10 mouse cellular contexts compared by ENCODE assay signal in the genomic region with DNA sequence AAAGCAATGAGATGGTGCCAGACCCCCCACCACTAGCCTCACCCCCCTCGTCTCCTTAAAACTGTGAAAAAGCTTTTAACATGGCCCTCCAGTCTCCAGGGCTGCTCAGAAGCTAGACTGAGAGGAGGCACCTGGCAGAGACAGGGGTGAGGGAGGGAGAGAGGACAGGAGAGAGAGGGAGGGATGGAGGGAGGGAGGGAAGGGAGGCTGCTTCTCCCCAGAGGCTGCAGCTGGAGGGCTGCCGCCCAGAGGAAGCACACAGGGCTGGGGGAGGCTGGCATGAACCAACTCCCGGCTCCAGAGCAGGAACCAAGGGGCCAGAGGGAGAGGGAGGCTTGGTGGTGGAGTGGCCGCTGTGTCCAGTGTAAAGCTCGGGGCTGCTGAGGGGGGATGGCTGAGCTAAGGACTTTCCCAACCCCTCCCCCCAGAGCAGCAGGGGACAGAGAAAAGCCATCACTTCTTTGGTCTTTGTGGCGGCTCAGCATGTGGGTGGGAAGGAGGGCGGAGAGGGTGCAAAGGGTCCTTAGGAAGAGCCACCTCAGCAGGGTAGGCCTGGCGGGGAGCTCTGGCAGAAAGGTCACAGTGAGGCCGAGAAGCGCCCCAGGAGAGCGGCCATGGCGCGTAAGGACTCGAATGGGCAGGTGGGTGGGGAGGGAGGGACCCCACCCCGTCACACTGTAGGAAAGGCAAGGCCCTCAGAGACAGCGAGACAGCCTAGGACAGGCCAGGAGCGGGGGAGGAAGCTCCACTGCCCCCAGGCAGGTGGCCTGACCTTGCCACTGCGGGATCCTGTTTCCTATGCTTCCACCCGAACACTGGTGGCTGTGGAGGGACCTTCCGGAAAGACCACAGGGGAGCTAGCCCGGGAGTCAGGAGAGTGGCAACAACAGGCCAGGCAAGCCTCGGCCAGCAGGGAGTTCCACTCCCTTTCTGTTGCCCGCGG. TPM values are rescaled to one million over a fixed set of nuclear protein-coding genes. Genes with fewer than 3 reads are reported as not detected.
DNase-seq lines count a peak whose midpoint lies in the region; ATAC-seq and TF ChIP-seq lines count a peak whose summit lies in the region.
"Had no signal": no experiment of that assay in that cellular context is flagged by ENCODE, and none has a peak within 500 bp of the region (broad histone marks: within the 10 kb centered on the region; RNA-seq: fewer than 3 reads in every experiment).

No protein-coding gene starts in this region.

- WGBS in kidney, embryonic 15.5 days: 19% methylated on average over 24 of the region's 24 CpGs
- WGBS in embryonic facial prominence, embryonic 13.5 days: 27% methylated on average over 24 of the region's 24 CpGs
- WGBS in liver, embryonic 12.5 days (ENCODE audit: insufficient replicate concordance): 60% methylated on average over 24 of the region's 24 CpGs

- H3K27me3 ChIP-seq in kidney, embryonic 15.5 days: 0 out of 2 replicates have a peak, but pooled peaks cover 3% of the 10 kb centered on the region
- H3K27me3 ChIP-seq in embryonic facial prominence, embryonic 13.5 days: no peaks in the 10 kb centered on the region
- peaks cover 4% of the 10 kb centered on the region; the same call in 1 of the 2 replicates for H3K27me3 ChIP-seq in liver, embryonic 12.5 days (replicated peaks)
- H3K27me3 ChIP-seq: embryonic facial prominence, embryonic 15.5 days had no signal

- ATAC-seq in kidney, embryonic 15.5 days (replicated peaks; ENCODE audit: low FRiP score): peak; percentile 85
- ATAC-seq in embryonic facial prominence, embryonic 13.5 days (ENCODE audit: insufficient number of reproducible peaks, insufficient read depth, low FRiP score, low TSS enrichment, low read depth): no peak
- ATAC-seq in liver, embryonic 12.5 days: no peak
- ATAC-seq in cerebellum, adult (ENCODE audit: insufficient number of reproducible peaks, low FRiP score, low TSS enrichment): no peak

- peak overlapping the region; percentile 9; the same call in 1 of the 2 replicates for H3K4me3 ChIP-seq in kidney, embryonic 15.5 days (replicated peaks)
- H3K4me3 ChIP-seq in embryonic facial prominence, embryonic 13.5 days: no peak overlapping the region
- no peak overlapping the region for H3K4me3 ChIP-seq in liver, embryonic 12.5 days
- H3K4me3 ChIP-seq in layer of hippocampus, adult 2 months: no peak overlapping the region
- H3K4me3 ChIP-seq: embryonic facial prominence, embryonic 15.5 days had no signal

- H3K9me3 ChIP-seq in kidney, embryonic 15.5 days (replicated peaks): no peaks in the 10 kb centered on the region
- no peaks in the 10 kb centered on the region for H3K9me3 ChIP-seq in embryonic facial prominence, embryonic 13.5 days
- no peaks in the 10 kb centered on the region for H3K9me3 ChIP-seq in liver, embryonic 12.5 days (replicated peaks)
- H3K9me3 ChIP-seq: embryonic facial prominence, embryonic 15.5 days had no signal

- TF ChIP-seq CTCF in layer of hippocampus, adult 2 months (conservative IDR thresholded peaks at IDR 0.05): no peak

- peak overlapping the region; percentile 39 for H3K4me2 ChIP-seq in kidney, embryonic 15.5 days
- H3K4me2 ChIP-seq in embryonic facial prominence, embryonic 13.5 days: no peak overlapping the region
- no peak overlapping the region for H3K4me2 ChIP-seq in liver, embryonic 12.5 days
- H3K4me2 ChIP-seq: embryonic facial prominence, embryonic 15.5 days had no signal

- peaks cover 21% of the 10 kb centered on the region for H3K36me3 ChIP-seq in kidney, embryonic 15.5 days
- H3K36me3 ChIP-seq in embryonic facial prominence, embryonic 13.5 days: peaks cover 41% of the 10 kb centered on the region
- H3K36me3 ChIP-seq in liver, embryonic 12.5 days: peaks cover 42% of the 10 kb centered on the region

- H3K9ac ChIP-seq in kidney, embryonic 15.5 days: peak overlapping the region; percentile 29; the same call in 1 of the 2 replicates
- 0 out of 2 replicates have a peak overlapping the region, but pooled peaks have one; percentile 1 for H3K9ac ChIP-seq in embryonic facial prominence, embryonic 13.5 days
- H3K9ac ChIP-seq in liver, embryonic 12.5 days: 0 out of 2 replicates have a peak overlapping the region, but pooled peaks have one; percentile 8
- H3K9ac ChIP-seq: embryonic facial prominence, embryonic 15.5 days; liver, embryonic 14.5 days had no signal

- H3K4me1 ChIP-seq in kidney, embryonic 15.5 days: peaks cover 35% of the 10 kb centered on the region
- peaks cover 25% of the 10 kb centered on the region for H3K4me1 ChIP-seq in embryonic facial prominence, embryonic 13.5 days
- H3K4me1 ChIP-seq in liver, embryonic 12.5 days: peaks cover 20% of the 10 kb centered on the region

- H3K27ac ChIP-seq in kidney, embryonic 15.5 days: peak overlapping the region; percentile 91
- H3K27ac ChIP-seq in embryonic facial prominence, embryonic 13.5 days: peak overlapping the region; percentile 28; the same call in 1 of the 2 replicates
- no peak overlapping the region for H3K27ac ChIP-seq in liver, embryonic 12.5 days
- H3K27ac ChIP-seq in layer of hippocampus, adult 2 months: no peak overlapping the region
- H3K27ac ChIP-seq: embryonic facial prominence, embryonic 15.5 days; liver, embryonic 14.5 days had no signal

- DNase-seq in kidney, adult 18-20 months: no peak
- DNase-seq in testis, postnatal 10 days (ENCODE audit: low spot score): peak; percentile 64
- no peak for DNase-seq in layer of hippocampus, adult 9-11 months
- DNase-seq in layer of hippocampus, adult 2 months (ENCODE audit: low spot score in 2 of 2): no peak

RNA-seq across cellular contexts. Expression of gene Tmem222, which starts 15.6 kb away (rescaled TPM):
- 77.3 and 85.7 TPM in 2 replicates for polyA plus RNA-seq in kidney, embryonic 15.5 days (2015; fragmentation: Nextera tagmentation; extraction: Ambion mirVana)
- 84.4 and 89.9 TPM in 2 replicates for polyA plus RNA-seq in embryonic facial prominence, embryonic 13.5 days (2015; fragmentation: Nextera tagmentation; extraction: Ambion mirVana)
- polyA plus RNA-seq in liver, embryonic 12.5 days (2016; fragmentation: Nextera tagmentation; extraction: Ambion mirVana): 47.6 and 48.4 TPM in 2 replicates
- total RNA-seq in layer of hippocampus, adult 2 months (2021): 10 to 100 TPM; 89.1 to 94.4 TPM

RNA-seq across cellular contexts. Expression of gene Sytl1, which starts 30.3 kb away (rescaled TPM):
- 0.96 and 1.8 TPM in 2 replicates for polyA plus RNA-seq in kidney, embryonic 15.5 days (2015; fragmentation: Nextera tagmentation; extraction: Ambion mirVana)
- polyA plus RNA-seq in embryonic facial prominence, embryonic 13.5 days (2015; fragmentation: Nextera tagmentation; extraction: Ambion mirVana): 6.6 and 8.2 TPM in 2 replicates
- polyA plus RNA-seq in liver, embryonic 12.5 days (2016; fragmentation: Nextera tagmentation; extraction: Ambion mirVana): 0.37 and 0.46 TPM in 2 replicates
- total RNA-seq in layer of hippocampus, adult 2 months (2021): under 1 TPM; 0.20 to 0.34 TPM

RNA-seq across cellular contexts. Expression of gene Map3k6, which starts 52.6 kb away (rescaled TPM):
- polyA plus RNA-seq in kidney, embryonic 15.5 days (2015; fragmentation: Nextera tagmentation; extraction: Ambion mirVana): 4.0 and 4.3 TPM in 2 replicates
- polyA plus RNA-seq in embryonic facial prominence, embryonic 13.5 days (2015; fragmentation: Nextera tagmentation; extraction: Ambion mirVana): 4.3 and 4.8 TPM in 2 replicates
- polyA plus RNA-seq in liver, embryonic 12.5 days (2016; fragmentation: Nextera tagmentation; extraction: Ambion mirVana): 2.8 and 3.6 TPM in 2 replicates
- total RNA-seq in layer of hippocampus, adult 2 months (2021): 10 to 100 TPM in 1 of 2 experiments, 1 to 10 TPM in 1; 5.8 to 10.5 TPM

Comparison
In these comparisons a context has a peak if more than half of its experiments do, and no peak if none do; other contexts are left out.
1. H3K27ac ChIP-seq: peak in kidney, embryonic 15.5 days (single experiment) and embryonic facial prominence, embryonic 13.5 days (single experiment); none in liver, embryonic 12.5 days (single experiment) and layer of hippocampus, adult 2 months (single experiment).
2. Peak in every context shown above with its lines, with median percentiles within 50 percentile points of each other: H3K9ac ChIP-seq.